Mouse (Mus musculus) megakaryocyte, adult 5-6 weeks (primary cell): ENCODE measurements around the gene Myh7. TPM values are rescaled to one million over a fixed set of nuclear protein-coding genes. Genes with fewer than 3 reads are reported as not detected.
A peak's percentile ranks its signal among the peaks of the same experiment; 100 is the strongest.
"Not testable (repeated sequence)": the region's sequence is repeated elsewhere in the genome, so short reads cannot be mapped to it uniquely, and the experiment has no call there.

Experiments
- ATAC-seq: 2 replicates; pipeline ENCODE4 v1.8.0; 2016; ENCODE audit warnings: mild to moderate bottlenecking, inconsistent platforms; ENCODE audit not compliant: poor library complexity, severe bottlenecking
- total RNA-seq, 2 experiments: library from RNA; stranded (forward) in 1 of 2; stranded (reverse) in 1 of 2; fragments of 153-499, 151-499 nt in 1 of 2; fragments of 221-1000, 200-1000 nt in 1 of 2; gene quantifications; 2 replicates each; pipeline versions ENCODE4 v1.2.3 to v1.2.4; 2015 to 2017

Myh7 gene
- total RNA-seq (2015) (not detected in 2 replicates), total RNA-seq (2017) (not detected in 2 replicates)

DNA sequence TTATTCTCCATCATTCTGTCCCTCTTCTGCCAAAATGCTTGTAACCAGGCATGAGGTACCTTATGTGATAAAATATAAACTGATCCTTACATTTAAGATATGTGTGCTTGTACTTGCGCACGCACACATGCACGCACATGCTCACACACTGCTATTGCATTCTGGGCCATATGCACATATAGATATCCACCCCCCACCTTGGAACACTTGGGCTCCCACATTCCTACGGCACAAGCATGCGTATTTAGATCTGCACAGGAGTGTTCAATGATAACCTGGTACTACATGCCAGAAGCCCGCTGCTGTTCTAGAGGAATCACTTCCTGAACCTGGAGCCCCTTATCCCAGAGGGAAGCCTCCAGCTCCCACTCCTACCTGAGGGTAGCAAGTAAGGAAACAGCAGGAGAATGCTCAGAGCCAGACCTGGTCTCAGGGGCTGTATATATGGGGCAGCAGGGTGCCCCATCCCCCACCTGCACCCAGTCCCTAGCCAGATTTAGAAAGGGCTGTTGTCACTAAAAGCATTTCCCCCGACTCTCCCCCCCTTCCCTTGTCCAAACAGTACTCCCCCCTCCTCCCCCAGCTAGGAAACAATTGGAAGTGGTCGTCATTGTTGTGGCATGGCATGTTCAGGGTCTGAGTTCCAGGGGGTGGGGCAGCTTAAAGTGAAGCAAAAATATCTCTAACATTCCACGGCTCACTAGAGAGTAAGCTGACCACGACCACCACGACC, at the start of gene Myh7:
Myh7 (minus strand) TSS at position 491 of the 733 bp plus-strand sequence.
- no peak for ATAC-seq

DNA sequence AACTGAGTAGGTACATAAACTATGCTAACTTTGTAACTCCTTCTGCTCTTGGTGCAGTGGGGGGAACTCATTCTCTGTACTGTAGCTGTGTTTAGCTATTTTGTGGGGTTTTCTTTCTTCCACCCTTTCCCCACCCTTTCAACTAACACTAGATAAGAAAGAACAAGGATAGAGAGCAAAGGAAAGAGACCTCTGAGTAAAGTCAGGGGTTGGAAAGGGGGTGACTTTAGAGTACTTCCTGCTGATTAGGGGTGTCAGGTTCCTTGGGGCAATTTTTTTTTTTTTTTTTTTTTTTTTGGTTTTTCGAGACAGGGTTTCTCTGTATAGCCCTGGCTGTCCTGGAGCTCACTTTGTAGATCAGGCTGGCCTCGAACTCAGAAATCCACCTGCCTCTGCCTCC, 49.3 kb upstream of the Myh7 start:
- not testable (repeated sequence) for ATAC-seq

DNA sequence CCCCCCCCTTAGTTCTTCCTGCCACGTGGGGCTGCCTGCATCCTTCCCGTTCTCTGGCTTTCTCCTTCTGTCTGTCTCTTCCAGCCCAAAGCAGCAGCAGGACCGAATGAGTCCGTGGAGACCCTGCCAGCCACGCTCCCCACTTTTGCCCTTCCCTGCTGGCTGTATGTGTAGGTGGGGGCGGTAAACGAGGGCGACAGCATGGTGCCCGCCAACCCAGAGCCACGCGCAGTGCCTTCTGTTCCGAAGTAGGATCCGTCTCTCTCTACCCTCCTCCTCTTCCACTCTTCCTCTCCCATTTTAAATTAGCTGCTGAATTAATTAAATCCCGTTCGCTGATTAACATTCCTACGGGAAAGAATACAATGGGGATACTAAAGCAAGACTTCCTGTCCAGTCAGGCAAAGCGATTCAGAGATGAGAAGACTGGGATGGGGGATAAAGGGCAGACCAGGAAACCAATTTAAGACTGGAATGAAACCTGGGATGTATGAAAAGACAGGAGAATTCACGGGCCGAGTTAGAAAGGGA, 38.3 kb upstream of the Myh7 start:
- no peak for ATAC-seq

DNA sequence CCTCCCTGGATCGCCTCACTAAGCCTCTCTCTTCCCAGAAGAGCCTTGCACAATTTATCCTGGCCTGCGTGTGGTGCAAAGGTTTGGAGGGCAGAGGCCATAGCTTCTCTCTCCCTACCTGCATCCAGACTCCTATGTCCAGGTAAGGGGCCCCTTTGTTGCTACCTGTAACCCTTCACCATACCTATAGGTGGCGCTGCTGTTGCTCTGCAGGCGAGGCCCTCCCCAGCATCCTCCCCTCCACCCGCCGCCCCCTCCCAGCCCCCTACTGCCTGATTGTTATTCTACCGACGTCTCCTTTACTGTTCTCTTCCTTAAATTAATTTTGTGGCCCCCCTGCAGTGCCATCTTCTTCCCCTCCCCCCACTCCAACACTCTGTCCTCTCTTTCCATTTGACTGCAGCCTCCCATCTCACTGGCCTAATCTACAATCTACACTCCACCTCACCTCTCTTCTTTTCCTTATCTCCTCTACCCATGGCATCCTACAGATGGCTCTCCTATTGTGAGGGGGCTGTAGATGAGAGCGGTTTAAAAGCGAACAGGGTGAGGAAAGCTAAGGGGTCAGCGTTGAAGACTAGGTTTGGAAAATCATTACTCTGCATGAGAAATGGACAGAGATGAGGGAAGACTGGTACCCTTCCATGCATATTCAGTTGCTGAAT, 34.7 kb upstream of the Myh7 start:
- ATAC-seq, result 0 out of 2 replicates have a peak, but pooled peaks have one; percentile 30

DNA sequence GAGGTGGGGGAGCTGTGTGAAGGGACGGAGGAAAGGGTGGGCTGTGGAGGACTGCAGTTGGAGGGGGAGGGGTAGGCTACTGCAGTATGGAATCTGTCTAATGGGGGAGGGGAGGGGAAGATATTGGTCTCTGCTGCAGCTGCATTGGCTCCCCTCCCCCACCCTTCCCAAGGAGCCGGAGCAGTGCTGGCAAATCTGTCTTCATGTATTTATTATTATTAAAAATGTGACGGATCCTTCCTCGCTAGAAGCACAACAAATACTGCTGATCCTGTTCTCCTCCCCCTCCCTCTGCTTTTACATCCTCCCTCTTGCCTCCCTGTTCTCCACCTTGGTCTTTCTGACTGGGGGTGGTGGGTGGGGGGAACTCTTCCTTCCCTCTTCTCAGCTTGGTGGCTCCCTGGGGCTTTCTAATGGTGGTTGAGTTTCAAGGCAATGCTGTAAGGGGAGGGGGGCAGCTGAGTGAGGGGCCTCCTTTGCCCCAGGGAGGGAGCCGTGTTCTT, 34.0 kb upstream of the Myh7 start:
- ATAC-seq, result no peak

DNA sequence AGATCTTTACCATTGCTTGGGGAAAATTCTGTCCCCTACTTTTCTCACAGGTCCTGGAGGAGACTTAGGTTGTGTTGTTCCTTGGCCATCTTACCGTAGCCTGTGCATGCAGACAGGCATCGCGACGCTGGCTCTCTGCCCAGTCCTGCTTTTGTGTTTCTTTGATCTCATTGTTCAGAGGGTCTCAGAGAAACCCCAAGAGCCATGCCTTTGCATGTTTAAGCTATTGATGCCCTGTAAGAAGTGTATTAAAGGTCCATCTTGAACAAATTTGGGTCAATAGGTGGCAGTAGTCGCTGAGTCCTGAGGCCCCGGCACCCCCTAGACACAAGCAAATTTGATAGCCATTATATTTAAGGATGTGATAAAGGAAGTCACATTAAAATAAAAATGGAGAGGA, 33.2 kb upstream of the Myh7 start:
- ATAC-seq, result no peak

DNA sequence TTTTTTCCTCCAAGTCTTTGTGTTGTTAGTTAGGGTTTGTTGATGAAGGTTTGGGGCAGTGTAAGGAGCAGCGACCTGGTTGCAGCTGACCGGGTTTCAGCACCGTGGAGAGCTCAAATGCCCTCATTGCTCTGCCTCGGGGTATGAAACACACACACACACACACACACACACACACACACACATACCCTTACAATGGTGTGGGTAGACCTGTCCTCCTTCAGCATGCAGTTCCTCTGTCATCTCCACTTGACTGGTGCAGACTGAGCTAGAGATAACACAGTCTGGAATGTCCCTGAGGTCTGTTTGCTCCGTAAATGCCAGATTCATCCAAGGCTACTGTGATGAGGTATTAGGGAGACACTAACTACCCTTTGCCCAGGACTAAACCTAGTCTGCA, 32.8 kb upstream of the Myh7 start:
- no peak for ATAC-seq

DNA sequence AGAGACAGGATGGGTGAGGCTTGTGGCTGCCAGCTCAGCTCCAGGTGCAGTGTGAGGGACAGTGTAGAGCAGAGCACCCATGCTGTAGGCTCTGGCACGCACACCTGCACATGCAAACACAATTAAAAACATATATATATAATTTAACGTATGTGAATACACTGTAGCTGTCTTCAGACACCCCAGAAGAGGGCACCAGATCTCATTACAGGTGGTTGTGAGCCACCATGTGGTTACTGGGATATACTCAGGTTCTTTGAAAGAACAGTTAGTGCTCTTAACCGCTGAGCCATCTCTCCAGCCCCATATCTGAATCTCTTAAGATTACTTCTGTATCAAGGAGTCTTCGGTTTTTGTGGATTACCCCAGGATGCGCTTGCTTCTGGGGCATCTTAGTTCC, 31.1 kb upstream of the Myh7 start:
- no peak for ATAC-seq

DNA sequence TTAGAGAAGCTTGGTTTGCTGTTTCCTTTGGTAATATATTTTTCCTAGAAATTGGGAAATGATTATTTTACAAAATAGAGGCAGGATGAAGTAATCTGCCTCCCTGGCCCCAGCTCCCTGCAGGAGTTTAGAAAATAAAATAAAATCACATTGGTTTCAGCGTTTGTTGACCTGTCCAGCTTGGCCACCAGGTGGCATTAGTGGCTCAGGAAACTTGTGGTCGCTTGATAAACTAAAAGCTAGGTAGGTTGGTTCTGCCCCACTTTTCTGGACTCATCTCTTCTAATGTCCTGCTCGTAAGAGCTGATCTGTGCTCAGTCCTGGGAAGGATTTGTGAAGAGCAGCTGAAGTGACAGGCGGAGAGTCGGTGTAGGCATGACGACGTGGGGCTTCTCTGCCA, 29.8 kb upstream of the Myh7 start:
- peak; percentile 54 for ATAC-seq

DNA sequence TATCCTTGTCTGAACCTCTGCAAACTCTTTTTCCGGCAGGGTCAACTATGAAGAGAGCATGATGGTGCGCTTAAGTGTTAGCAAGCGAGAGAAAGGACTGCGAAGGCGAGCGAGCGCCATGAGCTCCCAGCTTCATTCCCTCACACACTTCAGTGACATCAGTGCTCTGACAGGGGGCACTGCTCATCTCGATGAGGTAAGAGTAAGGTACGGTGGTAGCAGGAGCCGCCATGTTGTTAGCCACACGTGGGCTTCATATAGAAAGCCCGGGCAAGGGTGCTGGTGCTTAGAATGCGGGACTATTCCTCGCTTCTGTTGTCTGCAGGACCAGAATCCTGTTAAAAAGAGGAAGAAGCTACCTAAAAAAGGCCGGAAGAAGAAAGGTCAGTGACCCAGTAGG, 28.6 kb upstream of the Myh7 start:
- no peak for ATAC-seq

DNA sequence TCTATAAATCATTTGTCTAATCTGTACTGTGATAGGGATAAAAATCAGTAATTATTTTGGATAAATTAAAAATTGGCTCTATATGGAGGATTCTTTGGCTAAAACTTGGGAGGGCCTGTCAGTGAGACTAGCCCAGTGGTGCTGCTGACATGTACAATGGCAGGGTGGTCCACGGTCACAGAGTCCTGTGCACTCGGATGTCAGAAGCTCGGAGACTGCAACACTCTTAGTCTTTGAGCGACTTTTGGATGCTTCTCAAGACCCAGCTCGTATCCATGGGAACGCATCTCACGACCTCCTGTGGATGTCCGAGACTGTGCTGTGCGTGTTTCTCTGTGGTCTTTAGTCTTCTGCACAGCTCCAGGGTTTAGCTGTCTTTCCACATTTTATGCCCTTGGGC, 26.0 kb upstream of the Myh7 start:
- ATAC-seq, result no peak

DNA sequence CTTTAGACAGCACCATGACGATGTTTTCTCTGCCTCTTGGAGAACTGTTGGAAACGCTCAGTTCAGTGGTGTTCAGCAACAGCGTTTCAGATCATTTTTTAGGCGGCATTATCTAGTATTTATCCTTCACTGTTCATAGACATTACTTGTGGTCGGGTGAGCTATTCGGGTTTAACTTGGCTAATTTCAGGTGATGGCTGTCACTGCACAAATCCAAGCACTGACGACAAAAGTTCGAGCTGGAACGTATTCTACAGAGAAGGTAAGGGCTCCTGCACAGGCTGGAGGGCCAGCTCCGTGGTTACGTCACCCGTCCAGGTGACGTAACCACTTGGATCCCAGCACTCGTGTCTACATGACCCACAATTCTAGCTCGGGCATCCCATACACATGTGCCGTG, 22.4 kb upstream of the Myh7 start:
- ATAC-seq, result no peak

DNA sequence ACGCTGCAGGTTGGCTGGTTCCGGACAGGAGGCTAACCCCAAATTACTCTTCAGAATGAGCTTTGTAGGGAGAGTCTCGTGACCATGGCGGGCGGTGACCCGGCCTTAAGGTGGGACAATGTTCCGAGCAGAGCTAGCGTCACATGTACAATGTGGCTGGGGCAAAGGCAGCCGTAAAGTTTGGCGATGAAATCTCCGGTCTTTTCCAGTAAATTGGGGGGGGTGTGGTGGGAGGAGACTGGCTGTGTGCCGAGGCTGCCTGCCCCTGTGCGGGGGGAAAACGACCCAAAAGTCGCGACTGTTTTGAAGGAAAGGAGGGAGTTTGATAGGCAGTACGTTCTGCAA, 21.3 kb upstream of the Myh7 start:
- no peak for ATAC-seq

DNA sequence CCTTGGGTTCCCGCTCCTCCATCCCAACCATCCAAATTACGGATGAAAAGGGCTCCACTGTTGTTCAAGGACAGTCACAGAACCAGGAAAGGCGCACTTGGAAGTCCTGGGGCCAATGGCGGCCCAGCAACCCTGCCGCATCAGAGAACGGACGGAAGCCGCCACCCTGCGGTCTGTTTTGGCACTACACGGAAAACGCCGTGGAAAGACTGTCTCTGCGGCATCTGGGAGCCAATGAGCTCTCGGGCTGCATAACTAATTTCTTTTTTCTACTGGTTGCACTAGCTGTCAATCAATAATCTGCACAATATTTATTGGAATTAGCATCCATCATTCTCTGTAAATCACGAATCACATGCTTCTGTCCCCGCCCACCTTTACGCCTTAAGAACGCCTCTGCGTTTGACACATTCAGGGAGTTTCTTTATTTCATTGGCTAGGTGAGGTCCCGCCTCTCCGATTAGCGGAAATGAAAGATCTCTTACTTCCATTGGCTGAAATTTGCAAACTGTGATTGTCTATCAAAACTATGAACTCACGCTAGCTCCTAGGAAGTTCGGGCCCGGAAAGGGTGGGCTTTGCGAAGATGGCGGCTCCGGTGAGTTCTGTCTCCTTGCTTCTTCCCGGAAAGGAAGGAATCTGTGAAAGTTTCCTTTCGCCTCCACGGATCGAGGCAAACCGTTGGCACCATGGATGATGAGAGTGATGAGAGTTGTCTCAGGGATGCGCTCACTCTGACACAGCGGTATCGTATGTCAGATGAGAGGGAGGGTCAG, 20.8 kb upstream of the Myh7 start, which contains the start of gene Ngdn:
Ngdn (plus strand) TSS at position 464 of the 776 bp plus-strand sequence.
- peak; percentile 92 for ATAC-seq

DNA sequence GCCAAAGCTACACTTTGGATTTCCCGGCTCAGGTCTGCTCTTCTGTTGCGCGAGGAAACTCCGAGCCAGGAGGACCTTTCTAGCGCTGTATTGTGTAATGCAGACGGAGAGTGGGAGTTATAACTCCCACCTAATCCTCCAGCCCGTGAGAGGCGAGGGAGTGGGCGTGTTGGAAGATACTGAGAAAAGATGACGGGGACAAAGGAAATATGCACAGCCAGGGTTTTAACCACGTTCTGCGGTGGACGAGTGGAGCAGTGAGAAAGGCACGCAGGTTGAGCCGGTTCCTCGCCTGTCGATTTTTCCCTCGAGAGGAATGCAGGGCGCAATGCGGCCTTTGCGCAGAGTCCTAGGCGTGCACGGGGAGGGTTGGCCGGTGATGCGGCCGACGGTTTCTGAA, 20.2 kb upstream of the Myh7 start:
- ATAC-seq, result peak; percentile 25

DNA sequence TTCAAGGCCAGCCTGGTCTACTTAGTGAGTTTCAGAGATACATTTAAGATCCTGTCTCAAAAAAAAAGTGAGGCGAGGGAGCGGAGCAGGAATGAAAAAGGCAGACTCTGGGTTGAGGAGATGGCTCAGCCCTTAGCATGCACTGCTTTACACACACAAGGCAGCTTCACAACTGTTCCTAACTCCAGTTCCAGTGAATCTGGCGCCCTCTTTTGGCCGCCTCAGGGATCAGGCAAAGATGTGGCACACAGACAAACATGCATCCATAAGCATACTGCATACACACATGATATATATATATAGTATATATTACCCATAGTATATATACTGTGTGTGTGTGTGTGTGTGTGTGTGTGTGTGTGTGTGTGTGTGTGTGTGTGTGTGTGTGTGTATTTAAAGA, 16.7 kb upstream of the Myh7 start:
- no peak for ATAC-seq

DNA sequence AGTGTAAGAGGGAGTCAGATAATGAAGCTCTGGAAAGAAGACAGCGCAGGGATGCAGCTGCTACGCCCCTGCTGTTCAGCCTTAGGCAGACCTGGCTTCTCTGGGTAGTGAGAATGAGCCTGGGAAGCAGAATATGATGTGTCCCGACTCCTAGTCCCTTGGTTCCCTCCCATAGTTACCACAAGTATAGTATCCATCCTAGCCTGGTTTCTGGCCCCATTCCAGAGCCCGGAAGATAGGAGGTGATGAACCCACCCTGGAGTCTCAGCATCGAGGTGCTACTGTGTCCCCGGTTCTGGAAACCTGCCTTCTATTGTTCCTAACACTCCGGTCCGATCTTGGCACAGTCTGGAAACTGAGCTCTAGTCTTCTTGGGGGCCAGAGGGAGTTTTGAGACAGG, 14.0 kb upstream of the Myh7 start:
- ATAC-seq, result no peak

DNA sequence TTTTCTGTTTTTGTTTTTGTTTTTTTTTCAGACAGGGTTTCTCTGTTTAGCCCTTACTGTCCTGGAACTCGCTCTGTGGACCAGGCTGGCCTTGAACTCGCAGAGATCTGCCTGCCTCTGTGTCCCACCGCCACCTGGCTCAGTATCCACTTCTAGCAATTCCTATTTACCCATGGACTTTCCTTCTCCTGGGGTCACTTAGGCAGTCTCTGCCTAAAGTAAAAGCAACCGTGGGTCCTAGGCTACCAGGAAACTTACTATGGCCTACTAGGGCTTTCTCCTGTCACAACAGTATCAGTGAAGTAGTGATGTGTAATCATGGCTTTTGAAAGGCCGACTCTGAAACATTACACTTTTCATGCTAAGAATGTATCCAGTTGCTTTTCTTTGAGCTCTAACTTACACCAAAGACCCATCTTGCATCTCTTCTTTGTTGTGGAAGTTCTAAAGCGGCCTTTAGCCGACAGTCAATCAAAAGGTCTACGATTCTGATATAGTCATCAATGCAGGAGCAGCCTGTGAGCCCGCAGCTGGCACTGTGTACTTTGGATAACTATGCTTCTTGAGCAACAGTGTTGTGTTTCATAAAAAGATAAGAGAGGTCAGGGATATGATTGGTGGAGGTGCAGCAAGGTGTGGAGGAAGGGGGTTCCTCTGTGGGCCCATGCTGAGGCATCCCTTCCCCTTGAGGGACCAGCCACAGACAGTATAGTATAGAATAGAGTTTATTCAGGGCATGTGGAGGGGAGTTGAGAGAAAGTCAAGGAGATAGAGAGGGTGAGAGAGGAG, 12.9 kb upstream of the Myh7 start:
- no peak for ATAC-seq

DNA sequence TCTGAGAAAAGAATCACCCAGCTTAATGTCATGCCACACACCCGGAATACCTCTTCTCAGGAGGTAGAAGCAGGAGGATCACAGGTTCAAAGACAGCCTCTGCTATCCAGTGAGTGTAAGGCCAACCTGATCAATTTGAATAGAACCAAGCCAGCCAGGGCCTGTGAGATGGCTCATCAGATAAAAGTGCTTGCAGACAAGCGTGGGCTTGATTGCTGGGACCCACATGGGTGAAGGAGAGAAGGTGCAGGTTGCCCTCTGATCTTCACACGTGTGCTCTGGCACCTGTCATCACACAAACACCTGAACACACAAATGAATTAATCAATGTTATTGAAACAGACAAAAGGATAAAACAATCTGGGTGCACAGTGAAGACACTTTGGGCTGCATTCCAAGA, 12.1 kb upstream of the Myh7 start:
- ATAC-seq, result no peak

DNA sequence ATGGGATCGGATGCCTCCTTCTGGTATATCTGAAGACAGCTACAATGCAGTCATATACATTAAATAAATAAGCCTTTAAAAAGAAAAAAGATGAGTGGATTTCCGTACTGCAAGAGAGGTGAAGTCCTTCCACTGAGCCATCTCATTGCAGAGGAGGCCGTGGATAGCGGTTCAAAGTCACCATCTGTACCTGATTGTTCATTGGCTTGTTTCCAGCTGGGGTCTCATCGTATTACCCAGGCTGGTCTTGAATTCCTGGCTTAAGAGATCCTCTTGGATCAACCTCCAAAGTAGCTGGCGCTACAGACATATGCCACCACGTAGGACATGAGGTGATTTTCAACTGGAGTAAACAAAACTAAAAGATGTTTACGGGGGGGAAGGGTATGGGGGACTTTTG, 11.5 kb upstream of the Myh7 start:
- no peak for ATAC-seq

DNA sequence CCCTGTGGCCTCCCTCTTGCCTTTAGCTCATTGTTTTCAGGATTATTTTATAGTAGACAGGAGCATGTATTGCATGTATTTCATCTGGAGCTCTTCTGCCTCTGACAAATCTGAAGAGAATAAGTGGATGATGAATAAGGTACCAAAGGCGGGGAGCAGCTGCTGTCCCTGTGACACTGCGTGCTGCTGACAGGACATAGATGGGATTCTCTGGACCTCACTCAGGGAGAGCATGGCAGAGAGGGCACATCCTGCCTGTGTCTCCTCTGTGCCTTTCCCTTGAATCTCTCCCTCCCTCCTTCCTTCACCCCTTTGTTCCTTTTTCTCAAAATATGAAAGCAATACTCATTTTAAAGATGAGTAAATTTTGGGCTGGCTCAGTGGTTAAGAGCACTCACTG, 11.1 kb upstream of the Myh7 start:
- no peak for ATAC-seq
